Mouse (Mus musculus) kidney, embryonic 14.5 days (tissue): ENCODE data around the gene Ifitm6. TPM values are rescaled to one million over a fixed set of nuclear protein-coding genes. Genes with fewer than 3 reads are reported as not detected.
"Not testable (repeated sequence)": the region's sequence is repeated elsewhere in the genome, so short reads cannot be mapped to it uniquely, and the experiment has no call there.

Experiments used
- ATAC-seq: fragments of 200-750 bp; cut with Nextera tagmentation; 2 replicates; pipeline ENCODE4 v1.8.0; 2017; ENCODE audit warnings: moderate number of reproducible peaks, mild to moderate bottlenecking, moderate TSS enrichment, moderate library complexity; ENCODE audit not compliant: low FRiP score, low TSS enrichment
- H3K27ac ChIP-seq: fragments of 300-500 bp; sonication (generic); 2 replicates; pipeline ENCODE4 v1.5.1; 2014; ENCODE audit warnings: low read depth, mild to moderate bottlenecking, low read length, moderate library complexity, mixed read lengths
- H3K27me3 ChIP-seq: fragments of 300-500 bp; sonication (generic); 2 replicates; pipeline ENCODE4 v1.6.1; 2014; ENCODE audit warnings: mild to moderate bottlenecking, low read length; ENCODE audit not compliant: control insufficient read depth, insufficient read depth
- H3K36me3 ChIP-seq: fragments of 300-500 bp; sonication (generic); 2 replicates; pipeline ENCODE4 v1.6.1; 2014; ENCODE audit warnings: low read length, mixed read lengths; ENCODE audit not compliant: control insufficient read depth, insufficient read depth
- H3K4me1 ChIP-seq: fragments of 300-500 bp; sonication (generic); 2 replicates; pipeline ENCODE4 v1.6.1; 2014; ENCODE audit warnings: low read length, mixed read lengths; ENCODE audit not compliant: control insufficient read depth, insufficient read depth
- H3K4me2 ChIP-seq: fragments of 300-500 bp; sonication (generic); replicated peaks from 2 replicates; pipeline ENCODE4 v1.6.1; 2014; ENCODE audit warnings: low read depth, mild to moderate bottlenecking, low read length
- H3K4me3 ChIP-seq: fragments of 300-500 bp; sonication (generic); 2 replicates; pipeline ENCODE4 v1.5.1; 2014; ENCODE audit warnings: mild to moderate bottlenecking, low read length
- H3K9ac ChIP-seq: fragments of 300-500 bp; sonication (generic); 2 replicates; pipeline ENCODE4 v1.6.1; 2014; ENCODE audit warnings: low read depth, mild to moderate bottlenecking, low read length, moderate library complexity
- H3K9me3 ChIP-seq: fragments of 300-500 bp; sonication (generic); 2 replicates; pipeline ENCODE4 v1.6.1; 2016; ENCODE audit warnings: low read length; ENCODE audit not compliant: control insufficient read depth
- whole genome bisulfite sequencing: fragments of 180-500 bp; shearing (Covaris S2); extraction: QIAGEN DNeasy Blood & Tissue Kit; methylation state at CpG from one replicate; pipeline ENCODE4 v1.1.7; 2014; 5-methylcytosine and 5-hydroxymethylcytosine counted together
- polyA plus RNA-seq: library from polyadenylated mRNA; unstranded; fragments of >200 nt; fragmentation: Nextera tagmentation; extraction: Ambion mirVana; gene quantifications from 2 replicates; pipeline ENCODE4 v1.2.1, GENCODE M21; 2014

Ifitm6 gene
- polyA plus RNA-seq, 1 experiment from 2014 or later: 1.6 TPM

GRCm38 (mm10) chr7:140971479-140972171 lies 46.1 kb downstream of the Ifitm6 start:
- Histone ChIP-seq H3K27me3 (no peaks in the 10 kb centered on the region), H3K27ac (peak overlapping the region; percentile 17; the same call in 1 of the 2 replicates), H3K36me3 (no peaks in the 10 kb centered on the region), H3K4me1 (peaks cover 10% of the 10 kb centered on the region; the same call in 1 of the 2 replicates), H3K4me3 (no peak overlapping the region), H3K9ac (no peak overlapping the region), H3K4me2 (no peak overlapping the region), H3K9me3 (no peaks in the 10 kb centered on the region)
- 64% methylated on average over 8 of the region's 8 CpGs for WGBS
- no peak for ATAC-seq

- no peak for ATAC-seq
- Histone ChIP-seq H3K27ac (peak overlapping the region; percentile 17; the same call in 1 of the 2 replicates), H3K4me2 (no peak overlapping the region), H3K9ac (no peak overlapping the region), H3K4me3 (no peak overlapping the region), H3K4me1 (peaks cover 10% of the 10 kb centered on the region; the same call in 1 of the 2 replicates), H3K36me3 (no peaks in the 10 kb centered on the region), H3K9me3 (no peaks in the 10 kb centered on the region), H3K27me3 (no peaks in the 10 kb centered on the region)
- WGBS: 53% methylated on average over 7 of the region's 7 CpGs
Observed at GRCm38 (mm10) chr7:140970931-140971330, 46.8 kb downstream of the Ifitm6 start.

- not testable (repeated sequence) for H3K36me3 ChIP-seq, H3K4me3 ChIP-seq, H3K4me1 ChIP-seq, H3K9ac ChIP-seq, H3K9me3 ChIP-seq, H3K27me3 ChIP-seq, ATAC-seq, H3K27ac ChIP-seq
- 0 out of 2 replicates have a peak overlapping the region, but pooled peaks have one; percentile 4 for H3K4me2 ChIP-seq
- WGBS: 12% methylated on average over 3 of the region's 3 CpGs
Observed at GRCm38 (mm10) chr7:140968710-140969109, 49.0 kb downstream of the Ifitm6 start.

DNA sequence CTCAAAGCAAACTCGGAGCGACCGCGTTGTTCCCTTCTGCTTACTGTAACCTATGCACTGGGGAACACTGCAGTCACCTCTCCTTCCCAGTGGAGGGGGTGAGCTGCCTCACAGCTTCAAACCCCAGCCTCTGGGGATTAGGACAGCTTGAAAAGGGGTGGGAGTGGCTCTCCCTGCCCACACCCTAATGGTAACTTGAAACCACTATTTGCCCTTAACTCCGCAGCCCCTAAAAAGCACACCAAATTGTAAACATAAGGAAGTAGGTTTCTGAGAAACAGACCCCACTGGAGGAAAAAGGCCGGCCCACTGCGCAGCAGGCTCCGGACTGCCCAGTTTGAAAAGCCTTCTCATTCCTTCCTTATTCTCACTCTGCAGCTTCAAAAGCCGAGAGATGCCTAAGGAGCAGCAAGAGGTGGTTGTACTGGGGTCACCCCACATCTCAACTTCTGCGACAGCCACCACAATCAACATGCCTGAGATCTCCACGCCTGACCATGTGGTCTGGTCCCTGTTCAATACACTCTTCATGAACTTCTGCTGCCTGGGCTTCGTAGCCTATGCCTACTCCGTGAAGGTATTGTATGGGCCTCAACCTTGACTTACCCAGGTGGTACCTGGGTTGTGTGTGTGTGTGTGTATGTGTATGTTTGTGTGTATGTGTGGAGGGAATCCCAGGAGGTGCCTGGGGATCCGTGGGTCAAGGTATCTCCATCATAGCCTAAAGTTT lies 49.7 kb downstream of the Ifitm6 start:
- Histone ChIP-seq H3K36me3 (no peaks in the 10 kb centered on the region), H3K4me3 (no peak overlapping the region), H3K4me2 (peak overlapping the region; percentile 16), H3K9ac (no peak overlapping the region), H3K27ac (no peak overlapping the region), H3K27me3 (no peaks in the 10 kb centered on the region), H3K9me3 (no peaks in the 10 kb centered on the region), H3K4me1 (no peaks in the 10 kb centered on the region)
- 6% methylated on average over 14 of the region's 14 CpGs for WGBS
- ATAC-seq: peak; percentile 77

GRCm38 (mm10) chr7:140966921-140967320 lies 50.8 kb downstream of the Ifitm6 start, which contains the start of gene Ifitm1:
Ifitm1 (plus strand) TSS chr7:140967221.
- 85% methylated on average over 4 of the region's 4 CpGs for WGBS
- Histone ChIP-seq H3K4me1 (no peaks in the 10 kb centered on the region), H3K9ac (no peak within 1 kb of the TSS), H3K4me3 (no peak within 1 kb of the TSS), H3K9me3 (no peaks in the 10 kb centered on the region), H3K27ac (no peak within 1 kb of the TSS), H3K4me2 (peak within 1 kb of the TSS; percentile 16), H3K27me3 (no peaks in the 10 kb centered on the region), H3K36me3 (no peaks in the 10 kb centered on the region)
- no peak for ATAC-seq

Other genes with a start within 250 kb of the Ifitm6 start
- gene Syce1, start 230.1 kb downstream of the Ifitm6 start, polyA plus RNA-seq: 0.28 TPM in 1 of 2 replicates, not detected in the other
- gene Zfp941, start 195.7 kb downstream of the Ifitm6 start, polyA plus RNA-seq: 1.4 and 2.1 TPM in 2 replicates
- gene Urah, start 182.9 kb downstream of the Ifitm6 start, polyA plus RNA-seq: 0.85 TPM in 1 of 2 replicates, not detected in the other
- not detected in 2 replicates for gene Scgb1c1, start 172.4 kb downstream of the Ifitm6 start, polyA plus RNA-seq
- not detected in 2 replicates for gene Odf3, start 170.1 kb downstream of the Ifitm6 start, polyA plus RNA-seq
- not detected in 2 replicates for gene Gm45785, start 161.6 kb downstream of the Ifitm6 start, polyA plus RNA-seq
- 40.8 and 49.4 TPM in 2 replicates for gene Ric8a, start 161.0 kb downstream of the Ifitm6 start, polyA plus RNA-seq
- 38.6 and 41.7 TPM in 2 replicates for gene Bet1l, start 160.3 kb downstream of the Ifitm6 start, polyA plus RNA-seq
- 148 and 226 TPM in 2 replicates for gene Psmd13, start 136.0 kb downstream of the Ifitm6 start, polyA plus RNA-seq
- gene Sirt3, start 135.6 kb downstream of the Ifitm6 start, polyA plus RNA-seq: 22.8 and 26.2 TPM in 2 replicates
- not detected in 2 replicates for gene Cox8b, start 117.5 kb downstream of the Ifitm6 start, polyA plus RNA-seq
- 0.17 and 0.61 TPM in 2 replicates for gene Nlrp6, start 97.0 kb downstream of the Ifitm6 start, polyA plus RNA-seq
- 15.9 and 20.5 TPM in 2 replicates for gene Pgghg, start 76.5 kb downstream of the Ifitm6 start, polyA plus RNA-seq
- gene Ifitm5, start 67.6 kb downstream of the Ifitm6 start, polyA plus RNA-seq: 2.2 and 2.6 TPM in 2 replicates
- gene Gm45717, start 62.0 kb downstream of the Ifitm6 start, polyA plus RNA-seq: not detected in 2 replicates
- 1,039 and 1,151 TPM in 2 replicates for gene Ifitm2, start 61.9 kb downstream of the Ifitm6 start, polyA plus RNA-seq
- gene Ifitm1, start 50.7 kb downstream of the Ifitm6 start, polyA plus RNA-seq: 54.4 and 61.4 TPM in 2 replicates
- gene Ifitm3, start 7.2 kb downstream of the Ifitm6 start, polyA plus RNA-seq: 154 and 166 TPM in 2 replicates
- not detected in 2 replicates for gene Gm17387, start 11.2 kb upstream of the Ifitm6 start, polyA plus RNA-seq
- 13.7 and 14.4 TPM in 2 replicates for gene B4galnt4, start 43.2 kb upstream of the Ifitm6 start, polyA plus RNA-seq
- 4.0 and 4.3 TPM in 2 replicates for gene Pkp3, start 60.3 kb upstream of the Ifitm6 start, polyA plus RNA-seq
- 9.5 and 11.7 TPM in 2 replicates for gene Sigirr, start 82.6 kb upstream of the Ifitm6 start, polyA plus RNA-seq
- 3.0 and 4.4 TPM in 2 replicates for gene Ano9, start 99.9 kb upstream of the Ifitm6 start, polyA plus RNA-seq
- gene Ptdss2, start 104.5 kb upstream of the Ifitm6 start, polyA plus RNA-seq: 58.4 and 63.1 TPM in 2 replicates
- gene Rnh1, start 154.9 kb upstream of the Ifitm6 start, polyA plus RNA-seq: 116 and 122 TPM in 2 replicates
- gene Hras, start 176.1 kb upstream of the Ifitm6 start, polyA plus RNA-seq: 97.2 and 97.8 TPM in 2 replicates
- 6.7 and 9.5 TPM in 2 replicates for gene Lrrc56, start 176.2 kb upstream of the Ifitm6 start, polyA plus RNA-seq
- 3.3 and 3.4 TPM in 2 replicates for gene Lmntd2, start 196.2 kb upstream of the Ifitm6 start, polyA plus RNA-seq
- gene Rassf7, start 197.9 kb upstream of the Ifitm6 start, polyA plus RNA-seq: 52.0 and 52.9 TPM in 2 replicates
- 48.5 and 82.6 TPM in 2 replicates for gene Phrf1, start 210.9 kb upstream of the Ifitm6 start, polyA plus RNA-seq
- gene Irf7, start 248.6 kb upstream of the Ifitm6 start, polyA plus RNA-seq: 2.4 and 2.7 TPM in 2 replicates